Mouse (Mus musculus): ENCODE results near the gene Mup15. TPM values are rescaled to one million over a fixed set of nuclear protein-coding genes. Genes with fewer than 3 reads are reported as not detected.
"Not testable (repeated sequence)": the region's sequence is repeated elsewhere in the genome, so short reads cannot be mapped to it uniquely, and the experiment has no call there.

Gene Mup15
- total RNA-seq (2021), result not detected

- DNase-seq (ENCODE audit: low spot score in 2 of 2); intact Hi-C loops (cut with DNase I): not testable (repeated sequence)
Observed at GRCm38 (mm10) chr4:61439643-61440042, at the start of gene Mup15. Mup15 (minus strand) TSS chr4:61439743.

Other genes with a start within 250 kb of the Mup15 start
- not detected for gene Mup13, start 211.5 kb downstream of the Mup15 start, total RNA-seq (2021)
- gene Mup14, start 135.7 kb downstream of the Mup15 start, total RNA-seq (2021), result not detected
- not detected for gene Mup16, start 79.8 kb upstream of the Mup15 start, total RNA-seq (2021)
- not detected for gene Mup17, start 156.1 kb upstream of the Mup15 start, total RNA-seq (2021)
- not detected for gene Mup18, start 234.4 kb upstream of the Mup15 start, total RNA-seq (2021)

All from left cerebral cortex, postnatal 25 days (tissue).